Mouse (Mus musculus): Measurements from ENCODE around the gene Hoxb5.

DNA sequence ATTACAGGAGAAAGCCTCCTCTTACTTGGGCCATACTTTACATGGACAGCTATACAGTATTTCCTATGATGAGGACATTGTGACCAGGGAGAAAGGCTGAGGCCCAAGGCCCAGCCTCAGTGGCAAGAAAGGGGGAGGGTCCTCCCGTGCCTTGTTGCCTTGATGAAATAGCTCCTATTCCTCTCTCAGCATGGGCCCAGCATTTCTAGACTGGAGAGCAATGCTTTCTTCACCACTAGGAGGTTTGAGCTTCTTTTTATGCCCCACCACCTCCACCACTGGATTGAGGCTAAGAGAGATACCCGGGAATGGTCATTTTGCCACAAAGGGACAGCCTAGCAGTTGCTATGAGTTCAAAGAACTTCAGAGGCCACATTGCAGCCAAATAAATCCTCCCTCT lies 6.1 kb upstream of the Hoxb5 start:
- TF ChIP-seq CTCF (IDR thresholded peaks at IDR 0.05; ENCODE audit: low read depth) (peak; percentile 22; the same call in 1 of the 2 replicates), EP300 (optimal IDR thresholded peaks at IDR 0.05) (no peak)

All from stomach, postnatal 0 days (tissue).